In the genomic region with DNA sequence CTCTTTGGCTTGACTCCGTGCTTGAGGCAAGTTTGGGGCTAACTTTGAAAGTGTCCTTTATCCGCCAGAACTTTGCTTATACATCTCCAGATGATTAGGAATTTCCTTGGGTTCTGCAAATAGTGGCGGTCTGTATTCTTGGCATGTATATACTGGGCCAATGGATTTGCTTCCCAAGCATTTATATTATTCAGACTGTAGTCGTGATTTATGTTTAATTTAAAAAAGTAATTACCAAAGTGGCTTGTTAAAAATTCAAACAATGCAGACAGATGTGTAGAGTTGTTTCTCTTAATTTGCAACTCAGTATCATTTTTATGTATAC, we compare ENCODE assay signal across 8 mouse cellular contexts. TPM values are rescaled to one million over a fixed set of nuclear protein-coding genes. Genes with fewer than 3 reads are reported as not detected.
A peak's percentile ranks its signal among the peaks of the same experiment; 100 is the strongest.
DNase-seq lines count a peak whose midpoint lies in the region; ATAC-seq lines count a peak whose summit lies in the region.
"Had no signal": no experiment of that assay in that cellular context is flagged by ENCODE, and none has a peak within 500 bp of the region (broad histone marks: within the 10 kb centered on the region; RNA-seq: fewer than 3 reads in every experiment).

No protein-coding gene starts in this region.

- 4% methylated on average over 4 of the region's 4 CpGs for WGBS in lung, embryonic 16.5 days
- WGBS in limb, embryonic 12.5 days: 18% methylated on average over 4 of the region's 4 CpGs
- WGBS in stomach, embryonic 14.5 days: 7% methylated on average over 4 of the region's 4 CpGs

- peaks cover 3% of the 10 kb centered on the region for H3K27me3 ChIP-seq in lung, embryonic 16.5 days (ENCODE audit: control insufficient read depth, insufficient read depth, low read depth, low read length)
- H3K27me3 ChIP-seq in limb, embryonic 12.5 days: peaks cover 29% of the 10 kb centered on the region
- H3K27me3 ChIP-seq in stomach, embryonic 14.5 days (ENCODE audit: control insufficient read depth, insufficient read depth, low read length): no peaks in the 10 kb centered on the region

- H3K36me3 ChIP-seq in lung, embryonic 16.5 days (ENCODE audit: control insufficient read depth, insufficient read depth, low read length): no peaks in the 10 kb centered on the region
- H3K36me3 ChIP-seq in limb, embryonic 12.5 days: no peaks in the 10 kb centered on the region
- H3K36me3 ChIP-seq in stomach, embryonic 14.5 days (ENCODE audit: control insufficient read depth, insufficient read depth, low read length): no peaks in the 10 kb centered on the region

- no peaks in the 10 kb centered on the region; the same call in 1 of the 2 replicates for H3K4me1 ChIP-seq in lung, embryonic 16.5 days (replicated peaks; ENCODE audit: control insufficient read depth, insufficient read depth, low read length)
- no peaks in the 10 kb centered on the region for H3K4me1 ChIP-seq in limb, embryonic 12.5 days (replicated peaks)
- H3K4me1 ChIP-seq in stomach, embryonic 14.5 days (ENCODE audit: control insufficient read depth, insufficient read depth, low read length): no peaks in the 10 kb centered on the region

- peak; percentile 34 for ATAC-seq in lung, embryonic 16.5 days (ENCODE audit: low read depth)
- peak; percentile 3; the same call in 1 of the 2 replicates for ATAC-seq in erythroblast, adult 5-6 weeks (replicated peaks; ENCODE audit: low FRiP score, poor library complexity, severe bottlenecking)
- ATAC-seq in limb, embryonic 12.5 days (ENCODE audit: insufficient number of reproducible peaks, insufficient read depth, low FRiP score, low TSS enrichment, low read depth): peak; percentile 27; the same call in 1 of the 2 replicates
- peak; percentile 50 for ATAC-seq in stomach, embryonic 14.5 days (ENCODE audit: insufficient number of reproducible peaks, insufficient read depth, low FRiP score, low read depth)

- peak overlapping the region; percentile 66 for H3K4me3 ChIP-seq in lung, embryonic 16.5 days (ENCODE audit: low read length)
- H3K4me3 ChIP-seq in limb, embryonic 12.5 days (replicated peaks): peak overlapping the region; percentile 49
- H3K4me3 ChIP-seq in stomach, embryonic 14.5 days (ENCODE audit: low read depth, low read length): peak overlapping the region; percentile 60

- H3K9ac ChIP-seq in lung, embryonic 16.5 days (ENCODE audit: low read length): peak overlapping the region; percentile 66
- H3K9ac ChIP-seq in limb, embryonic 12.5 days (replicated peaks): peak overlapping the region; percentile 51
- H3K9ac ChIP-seq in stomach, embryonic 14.5 days (replicated peaks; ENCODE audit: low read depth, low read length): peak overlapping the region; percentile 21; the same call in 1 of the 2 replicates

- peak overlapping the region; percentile 65 for H3K4me2 ChIP-seq in lung, embryonic 16.5 days (ENCODE audit: low read depth, low read length)
- peak overlapping the region; percentile 71 for H3K4me2 ChIP-seq in limb, embryonic 12.5 days
- H3K4me2 ChIP-seq in stomach, embryonic 14.5 days (replicated peaks; ENCODE audit: low read depth, low read length): peak overlapping the region; percentile 66

- H3K27ac ChIP-seq in lung, embryonic 16.5 days (ENCODE audit: low read length): peak overlapping the region; percentile 54; the same call in 1 of the 2 replicates
- H3K27ac ChIP-seq in limb, embryonic 12.5 days: no peak overlapping the region
- H3K27ac ChIP-seq in stomach, embryonic 14.5 days (ENCODE audit: low read length): no peak overlapping the region

- no peak for DNase-seq in lung, adult 18-20 months
- DNase-seq in layer of hippocampus, adult 9-11 months: no peak
- no peak for DNase-seq in right cerebral cortex, adult 2 months (ENCODE audit: low spot score in 2 of 2)

- H3K9me3 ChIP-seq in lung, embryonic 16.5 days (ENCODE audit: control insufficient read depth, low read length): no peaks in the 10 kb centered on the region
- H3K9me3 ChIP-seq in limb, embryonic 12.5 days: no peaks in the 10 kb centered on the region
- H3K9me3 ChIP-seq in stomach, embryonic 14.5 days (ENCODE audit: control insufficient read depth, low read depth, low read length): no peaks in the 10 kb centered on the region

RNA-seq across cellular contexts. Expression of a gene that starts 0.3 kb away (rescaled TPM):
- 7.3 and 7.9 TPM in 2 replicates for polyA plus RNA-seq in lung, embryonic 16.5 days (2015; fragmentation: Nextera tagmentation; extraction: Ambion mirVana)
- 18.8 and 38.2 TPM in 2 replicates for total RNA-seq in erythroblast, adult 5-6 weeks (2015; ENCODE audit: low replicate concordance)
- 26.9 and 27.9 TPM in 2 replicates for total RNA-seq in erythroblast, adult 5-6 weeks (2017; ENCODE audit: low replicate concordance)
- 0.74 and 0.81 TPM in 2 replicates for polyA plus RNA-seq in limb, embryonic 12.5 days (2016; fragmentation: Nextera tagmentation; extraction: Ambion mirVana)
- 2.8 and 3.5 TPM in 2 replicates for polyA plus RNA-seq in stomach, embryonic 14.5 days (2014; fragmentation: Nextera tagmentation; extraction: Ambion mirVana)
- total RNA-seq: left cerebral cortex, postnatal 14 days had no signal

RNA-seq across cellular contexts. Expression of a gene that starts 35.5 kb away (rescaled TPM):
- polyA plus RNA-seq in lung, embryonic 16.5 days (2015; fragmentation: Nextera tagmentation; extraction: Ambion mirVana): 16.9 and 19.9 TPM in 2 replicates
- total RNA-seq in erythroblast, adult 5-6 weeks (2015; ENCODE audit: low replicate concordance): 11.5 and 14.4 TPM in 2 replicates
- 5.9 and 6.7 TPM in 2 replicates for total RNA-seq in erythroblast, adult 5-6 weeks (2017; ENCODE audit: low replicate concordance)
- polyA plus RNA-seq in limb, embryonic 12.5 days (2016; fragmentation: Nextera tagmentation; extraction: Ambion mirVana): 0.20 and 0.29 TPM in 2 replicates
- 0.10 and 0.21 TPM in 2 replicates for polyA plus RNA-seq in stomach, embryonic 14.5 days (2014; fragmentation: Nextera tagmentation; extraction: Ambion mirVana)

RNA-seq across cellular contexts. Expression of a gene that starts 54.0 kb away (rescaled TPM):
- 0.84 and 1.4 TPM in 2 replicates for polyA plus RNA-seq in lung, embryonic 16.5 days (2015; fragmentation: Nextera tagmentation; extraction: Ambion mirVana)
- total RNA-seq in erythroblast, adult 5-6 weeks (2015; ENCODE audit: low replicate concordance): 1.7 and 3.1 TPM in 2 replicates
- 0.56 and 1.4 TPM in 2 replicates for total RNA-seq in erythroblast, adult 5-6 weeks (2017; ENCODE audit: low replicate concordance)
- polyA plus RNA-seq in limb, embryonic 12.5 days (2016; fragmentation: Nextera tagmentation; extraction: Ambion mirVana): 1.0 and 1.3 TPM in 2 replicates
- polyA plus RNA-seq in stomach, embryonic 14.5 days (2014; fragmentation: Nextera tagmentation; extraction: Ambion mirVana): 0.55 and 1.9 TPM in 2 replicates

Comparison
In these comparisons a context has a peak if more than half of its experiments do, and no peak if none do; other contexts are left out.
1. RNA of a gene that starts 35.5 kb away (polyA plus RNA-seq): 16.9 to 19.9 TPM in lung, embryonic 16.5 days; 0.20 to 0.29 TPM in limb, embryonic 12.5 days and 0.10 to 0.21 TPM in stomach, embryonic 14.5 days; every median in the first group is over 10 times any median in the second.
2. Peak in every context shown above with its lines, with median percentiles within 50 percentile points of each other: ATAC-seq, H3K4me2 ChIP-seq, H3K4me3 ChIP-seq and H3K9ac ChIP-seq.